8 mouse cellular contexts compared by ENCODE assay signal in the genomic region with DNA sequence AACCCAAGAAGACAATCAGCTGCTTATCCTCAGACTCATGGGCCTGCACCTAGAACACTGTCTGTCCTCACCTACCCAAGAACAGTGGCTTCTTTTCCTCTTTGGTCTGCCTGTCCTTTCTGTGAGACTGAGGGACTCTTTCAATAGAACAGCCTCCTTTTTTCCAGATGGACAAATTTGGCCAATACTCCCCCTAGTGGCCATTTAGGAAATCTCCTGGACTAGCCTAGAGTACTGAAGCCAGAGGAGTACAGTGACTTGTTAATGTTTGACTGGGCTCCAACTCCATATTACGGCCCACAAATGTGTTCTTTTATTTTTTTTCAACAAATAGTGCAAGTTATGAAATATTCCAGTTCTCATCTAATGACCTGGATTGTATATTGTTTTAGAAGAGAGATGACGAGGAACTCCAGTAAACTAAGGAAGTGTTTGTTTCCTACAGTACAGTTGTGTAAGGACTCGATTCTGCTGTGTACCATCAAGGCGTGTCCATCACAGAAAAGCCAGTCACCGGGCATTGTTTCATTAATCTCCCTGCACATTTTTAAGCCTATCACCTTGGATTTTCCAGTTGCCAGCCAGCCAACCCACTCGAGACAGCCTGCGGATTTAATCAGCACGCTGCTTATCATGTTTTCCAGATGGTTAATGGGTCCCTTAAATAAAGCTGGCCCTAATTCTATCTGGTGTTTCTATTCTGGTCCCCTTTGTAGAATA.
A peak's percentile ranks its signal among the peaks of the same experiment; 100 is the strongest.
DNase-seq lines count a peak whose midpoint lies in the region; ATAC-seq and TF ChIP-seq lines count a peak whose summit lies in the region.

No protein-coding gene starts in this region.

- 95% methylated on average over 8 of the region's 8 CpGs for WGBS in thymus, adult 2 months
- WGBS in midbrain, embryonic 11.5 days, result 76% methylated on average over 8 of the region's 8 CpGs

- 0 out of 2 replicates have a peak, but pooled peaks have one; percentile 36 for ATAC-seq in cerebellum, adult (ENCODE audit: insufficient number of reproducible peaks, low FRiP score, low TSS enrichment)
- 0 out of 2 replicates have a peak, but pooled peaks have one; percentile 59 for ATAC-seq in midbrain, embryonic 11.5 days (ENCODE audit: low FRiP score)

- H3K4me2 ChIP-seq in midbrain, embryonic 11.5 days, result no peak overlapping the region

- intact Hi-C loops in heart, postnatal 10 days (cut with DNase I), result loop anchor here (10.0 kb wide), 1 partner anchor 445 kb away; no protein-coding TSS in a partner anchor

- TF ChIP-seq POLR2A in thymus, adult 2 months (IDR thresholded peaks at IDR 0.05; ENCODE audit: control insufficient read depth, extremely low read depth, insufficient read depth, low read length, poor library complexity), result no peak

- no peak overlapping the region for H3K4me3 ChIP-seq in thymus, adult 2 months (ENCODE audit: control insufficient read depth, insufficient read depth, low read length)
- H3K4me3 ChIP-seq in midbrain, embryonic 11.5 days (ENCODE audit: low read depth, low read length), result no peak overlapping the region

- no peak overlapping the region for H3K27ac ChIP-seq in thymus, adult 2 months (ENCODE audit: control insufficient read depth, insufficient read depth, low read length)
- no peak overlapping the region for H3K27ac ChIP-seq in midbrain, embryonic 11.5 days (ENCODE audit: low read depth, low read length)

- TF ChIP-seq CTCF in thymus, adult 2 months (IDR thresholded peaks at IDR 0.05; ENCODE audit: borderline replicate concordance, control insufficient read depth, extremely low read depth, insufficient read depth, low read length, poor library complexity), result no peak

- H3K9me3 ChIP-seq in midbrain, embryonic 11.5 days (ENCODE audit: control insufficient read depth, low read length), result no peaks in the 10 kb centered on the region

- H3K4me1 ChIP-seq in thymus, adult 2 months (replicated peaks; ENCODE audit: control insufficient read depth, insufficient read depth, low read length), result no peaks in the 10 kb centered on the region
- H3K4me1 ChIP-seq in midbrain, embryonic 11.5 days (ENCODE audit: control insufficient read depth, insufficient read depth, low read length), result no peaks in the 10 kb centered on the region

- no peaks in the 10 kb centered on the region for H3K27me3 ChIP-seq in thymus, adult 2 months (ENCODE audit: control insufficient read depth, insufficient read depth, low read length)
- no peaks in the 10 kb centered on the region for H3K27me3 ChIP-seq in midbrain, embryonic 11.5 days (ENCODE audit: control insufficient read depth, insufficient read depth, low read length)

- no peaks in the 10 kb centered on the region for H3K36me3 ChIP-seq in thymus, adult 2 months (ENCODE audit: control insufficient read depth, insufficient read depth, low read length)
- no peaks in the 10 kb centered on the region for H3K36me3 ChIP-seq in midbrain, embryonic 11.5 days (ENCODE audit: control insufficient read depth, insufficient read depth, low read length)

- DNase-seq in cerebellum, adult 8-10 months, result no peak
- DNase-seq in thymus, adult 2 months, result peak; percentile 17
- DNase-seq in thymus, postnatal 36 days, result no peak
- DNase-seq in heart, postnatal 10 days, result peak; percentile 38 to 41
- peak; percentile 89 for DNase-seq in midbrain, embryonic 11.5 days (ENCODE audit: low spot score, missing footprints)
- DNase-seq in urinary bladder, postnatal 36 days (ENCODE audit: low spot score in 2 of 2), result no peak
- DNase-seq in layer of hippocampus, postnatal 10 days (ENCODE audit: low spot score in 2 of 2), result no peak

- H3K9ac ChIP-seq in midbrain, embryonic 11.5 days (ENCODE audit: low read length), result no peak overlapping the region

Comparison
In these comparisons a context has a peak if more than half of its experiments do, and no peak if none do; other contexts are left out.
1. DNase-seq: peak in thymus, adult 2 months (single experiment), heart, postnatal 10 days (2 of 2) and midbrain, embryonic 11.5 days (single experiment); none in cerebellum, adult 8-10 months (single experiment), thymus, postnatal 36 days (0 of 2), urinary bladder, postnatal 36 days (0 of 2) and layer of hippocampus, postnatal 10 days (0 of 2).